Mouse (Mus musculus) right cerebral cortex, adult 2 months (tissue): ENCODE data around the gene Gsta4.
A peak's percentile ranks its signal among the peaks of the same experiment; 100 is the strongest.
"Not testable (repeated sequence)": the region's sequence is repeated elsewhere in the genome, so short reads cannot be mapped to it uniquely, and the experiment has no call there.

Experiments
- DNase-seq, 2 experiments: peaks; one replicate each; pipeline ENCODE4 v3.0.0; 2021 to 2022; ENCODE audit warnings: low spot score in 2 of 2

Gsta4 gene

GRCm38 (mm10) chr9:78182474-78182873, at the start of gene Gsta4:
Gene Gsta4 (plus strand): TSS chr9:78182774.
- DNase-seq = not testable (repeated sequence)

GRCm38 (mm10) chr9:78135658-78136057, 46.9 kb upstream of the Gsta4 start:
- DNase-seq = no peak

- no peak for DNase-seq
These were observed 44.4 kb upstream of the Gsta4 start for GRCm38 (mm10) chr9:78138044-78138676.

- no peak for DNase-seq
These were observed 43.1 kb upstream of the Gsta4 start for GRCm38 (mm10) chr9:78139463-78139862.

GRCm38 (mm10) chr9:78146099-78146498, 36.5 kb upstream of the Gsta4 start:
- DNase-seq = peak in 1 of 2 experiments; percentile 25

GRCm38 (mm10) chr9:78146627-78147026, 35.9 kb upstream of the Gsta4 start:
- peak in 1 of 2 experiments; percentile 34 for DNase-seq

DNA sequence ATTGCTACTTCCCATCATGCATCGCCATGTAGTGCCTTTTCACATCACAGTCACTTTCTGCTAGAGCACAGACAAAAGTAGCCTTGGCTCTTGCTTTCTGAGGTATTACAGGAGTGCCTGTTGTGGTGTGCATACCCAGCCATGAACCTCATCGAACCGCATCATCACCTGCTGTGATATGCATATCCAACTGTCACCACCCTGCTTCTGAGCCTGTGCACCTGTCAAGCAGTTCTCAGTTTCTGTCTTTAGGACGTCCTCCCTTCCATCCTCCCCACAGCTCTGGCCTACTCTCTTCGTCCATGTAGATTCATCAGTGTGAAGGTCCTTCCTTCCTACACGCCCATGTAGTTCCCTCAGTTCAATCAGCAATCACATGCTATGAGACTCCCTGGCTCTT, 34.4 kb upstream of the Gsta4 start:
- no peak for DNase-seq

DNA sequence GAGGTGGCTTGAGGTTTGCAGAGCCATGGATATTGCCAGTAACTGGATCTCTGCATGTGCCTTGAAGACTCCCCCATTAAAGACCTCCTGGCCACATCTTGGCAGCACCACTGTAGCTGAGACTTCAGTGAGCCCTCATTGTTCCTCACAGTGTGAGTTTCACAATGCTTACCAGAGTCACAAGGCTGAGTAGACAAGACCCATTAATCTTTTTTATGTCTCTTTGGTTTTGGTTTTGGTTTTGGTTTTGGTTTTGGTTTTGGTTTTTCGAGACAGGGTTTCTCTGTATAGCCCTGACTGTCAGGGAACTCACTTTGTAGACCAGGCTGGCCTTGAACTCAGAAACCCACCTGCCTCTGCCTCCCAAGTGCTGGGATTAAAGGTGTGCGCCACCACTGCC, 32.8 kb upstream of the Gsta4 start:
- not testable (repeated sequence) for DNase-seq

DNA sequence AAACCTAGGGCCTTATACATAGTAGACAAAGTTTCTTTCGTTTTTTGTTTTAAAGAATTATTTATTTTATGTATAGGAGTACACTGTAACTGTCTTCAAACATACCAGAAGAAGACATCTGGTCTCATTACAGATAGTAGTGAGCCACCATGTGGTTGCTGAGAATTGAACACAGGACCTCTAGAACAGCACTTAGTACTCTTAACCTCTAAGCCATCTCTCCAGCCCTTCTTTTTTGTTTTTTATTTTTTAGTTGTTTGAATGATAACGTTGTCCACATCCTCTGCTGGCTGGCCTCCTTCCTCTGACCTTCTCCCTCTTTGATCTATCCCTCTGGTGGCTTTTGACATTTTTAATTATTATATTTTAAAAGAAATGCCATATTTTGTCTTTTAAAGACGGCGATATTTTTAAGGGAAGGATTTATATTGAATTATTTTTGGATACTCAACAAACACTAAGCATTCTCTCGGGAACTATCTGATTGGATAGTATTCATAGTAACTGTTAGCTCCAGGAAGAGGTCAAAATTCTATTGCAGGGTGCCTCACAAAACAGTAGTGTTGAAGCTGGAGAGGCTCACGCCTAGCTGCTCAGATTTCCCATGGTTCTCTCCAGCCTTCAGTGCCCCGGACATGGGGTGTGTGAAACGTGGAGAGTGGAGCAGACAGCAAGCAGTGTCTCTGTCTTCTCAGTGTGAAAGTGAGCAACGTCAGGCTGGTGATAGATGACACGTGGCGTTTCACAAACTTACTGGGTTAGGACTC, 28.2 kb upstream of the Gsta4 start:
- DNase-seq = no peak

- DNase-seq = no peak
These were observed 25.4 kb upstream of the Gsta4 start for GRCm38 (mm10) chr9:78157221-78157620.

- DNase-seq = no peak
These were observed 19.3 kb upstream of the Gsta4 start for GRCm38 (mm10) chr9:78163291-78163690.

DNA sequence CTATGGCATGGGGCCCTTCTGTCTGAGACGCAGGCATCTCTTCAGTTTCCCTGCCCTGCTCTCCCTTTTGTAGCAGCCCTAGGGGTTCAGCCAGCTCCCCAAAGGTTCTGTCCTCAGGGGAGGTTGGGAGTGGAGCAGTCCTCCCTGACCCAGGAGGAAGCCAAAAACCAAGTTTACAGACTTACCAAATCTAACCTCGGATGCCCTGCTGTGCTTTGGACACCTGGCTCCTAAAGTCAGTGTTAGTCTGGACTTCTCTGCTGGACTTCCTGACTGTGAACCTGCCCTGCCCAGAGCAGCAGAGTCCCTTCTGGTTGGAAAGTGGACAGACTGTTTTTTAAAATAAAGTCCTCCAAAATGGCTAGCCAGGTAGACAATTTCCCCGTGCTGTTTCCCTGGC, 17.8 kb upstream of the Gsta4 start:
- DNase-seq = no peak

GRCm38 (mm10) chr9:78165454-78165853, 17.1 kb upstream of the Gsta4 start:
- no peak for DNase-seq

DNA sequence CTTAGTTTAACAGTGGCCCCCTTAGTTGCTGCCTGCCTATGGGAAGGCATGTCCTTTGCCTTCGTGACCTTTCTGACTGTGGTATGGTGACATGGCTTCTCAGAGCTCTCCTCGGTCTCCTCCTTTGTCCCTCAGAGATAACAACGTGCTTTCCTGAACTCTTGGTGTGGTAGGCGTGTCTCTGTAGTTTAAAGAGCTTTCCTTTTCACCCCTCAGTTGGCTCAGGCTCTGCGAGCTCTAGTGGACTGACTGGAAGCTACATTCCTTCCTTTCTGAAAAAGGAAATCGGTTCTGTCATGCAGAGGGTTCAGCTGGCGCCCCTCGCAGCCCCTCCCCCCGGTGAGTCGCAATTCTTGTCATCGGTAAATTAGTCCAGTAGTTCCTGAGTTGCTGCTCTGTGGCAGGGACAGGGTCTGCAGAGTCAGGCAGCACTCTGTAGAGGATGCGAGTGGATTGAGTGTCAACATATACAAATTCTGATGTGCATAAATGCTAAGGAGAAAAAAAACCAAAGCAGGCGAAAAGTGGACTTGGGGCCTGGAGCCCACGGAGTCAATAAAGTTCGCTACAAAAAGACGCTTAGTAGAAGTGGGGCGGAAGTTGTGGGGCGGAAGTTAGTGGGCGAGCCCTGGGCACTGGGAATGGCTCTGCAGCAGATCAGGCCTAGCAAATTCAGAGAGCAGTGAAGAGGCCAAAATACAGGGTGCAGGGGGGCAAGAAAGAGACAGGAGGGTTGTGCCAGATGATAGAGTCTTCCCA, 15.7 kb upstream of the Gsta4 start:
- DNase-seq = no peak

GRCm38 (mm10) chr9:78167453-78167969, 15.1 kb upstream of the Gsta4 start:
- no peak for DNase-seq

GRCm38 (mm10) chr9:78168864-78169263, 13.7 kb upstream of the Gsta4 start:
- DNase-seq = no peak

DNA sequence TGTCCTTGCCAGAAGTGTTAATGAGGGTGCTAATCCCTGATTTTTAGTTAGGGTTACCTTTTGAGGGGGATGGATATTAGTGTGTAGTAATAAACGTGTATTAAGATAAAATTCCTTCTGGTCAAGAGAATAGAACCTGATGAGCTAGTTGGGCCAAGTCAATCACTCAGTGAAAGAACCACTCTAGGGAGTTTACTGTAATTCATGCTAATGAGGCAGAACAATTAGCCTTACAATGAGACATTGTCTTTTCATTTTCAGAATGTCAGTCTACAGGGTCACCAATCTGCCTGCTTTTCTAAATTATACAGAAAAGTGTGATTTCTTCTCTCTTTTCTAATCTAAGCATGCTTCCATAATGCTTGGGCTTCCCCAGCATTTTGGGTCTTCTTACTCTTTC, 8.6 kb upstream of the Gsta4 start:
- no peak for DNase-seq

GRCm38 (mm10) chr9:78174925-78175276, 7.7 kb upstream of the Gsta4 start:
- not testable (repeated sequence) for DNase-seq

DNA sequence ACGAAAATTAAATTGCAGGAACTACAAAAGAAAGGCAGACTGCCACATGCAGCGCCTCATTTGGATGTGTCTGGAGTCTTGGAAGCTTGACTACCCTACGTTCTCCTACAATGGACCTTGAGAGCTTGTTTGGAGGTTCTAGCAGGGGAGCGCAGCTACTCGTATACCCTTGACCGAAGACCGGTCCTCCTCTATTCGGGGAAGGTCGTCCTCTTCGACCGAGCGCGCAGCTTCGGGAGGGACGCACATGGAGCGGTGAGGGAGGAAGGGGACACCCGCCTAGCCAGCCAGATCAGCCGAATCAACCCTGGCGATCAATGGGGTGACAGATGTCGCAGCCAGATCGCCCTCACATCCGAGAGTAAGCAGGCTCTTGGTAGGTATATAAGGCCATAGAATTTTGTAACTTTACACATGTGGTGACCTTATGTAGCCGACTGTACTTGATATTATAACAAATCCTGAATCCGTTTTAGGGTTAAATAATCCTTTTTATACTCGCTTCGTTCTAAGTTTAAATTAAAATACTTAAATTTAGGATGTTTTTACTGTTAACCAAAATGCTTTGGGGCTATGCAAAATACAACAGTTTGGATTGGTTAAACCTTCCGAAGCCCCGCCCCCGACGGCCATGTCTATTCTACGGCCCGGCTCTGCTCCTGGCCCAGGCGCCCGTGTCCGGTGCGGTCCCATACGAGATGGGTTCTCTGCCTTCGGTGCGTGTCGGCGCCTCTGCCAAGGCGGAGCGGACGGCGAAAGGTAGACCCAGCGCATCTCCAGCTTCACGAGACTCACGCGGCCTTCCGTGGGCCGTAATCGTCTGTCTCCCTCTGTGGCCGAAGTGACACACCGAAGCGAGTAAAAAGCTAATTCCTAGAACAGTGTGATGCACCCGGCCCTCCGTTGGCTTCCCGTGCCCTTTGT, 7.0 kb upstream of the Gsta4 start:
- peak; percentile 93 to 97 for DNase-seq

DNA sequence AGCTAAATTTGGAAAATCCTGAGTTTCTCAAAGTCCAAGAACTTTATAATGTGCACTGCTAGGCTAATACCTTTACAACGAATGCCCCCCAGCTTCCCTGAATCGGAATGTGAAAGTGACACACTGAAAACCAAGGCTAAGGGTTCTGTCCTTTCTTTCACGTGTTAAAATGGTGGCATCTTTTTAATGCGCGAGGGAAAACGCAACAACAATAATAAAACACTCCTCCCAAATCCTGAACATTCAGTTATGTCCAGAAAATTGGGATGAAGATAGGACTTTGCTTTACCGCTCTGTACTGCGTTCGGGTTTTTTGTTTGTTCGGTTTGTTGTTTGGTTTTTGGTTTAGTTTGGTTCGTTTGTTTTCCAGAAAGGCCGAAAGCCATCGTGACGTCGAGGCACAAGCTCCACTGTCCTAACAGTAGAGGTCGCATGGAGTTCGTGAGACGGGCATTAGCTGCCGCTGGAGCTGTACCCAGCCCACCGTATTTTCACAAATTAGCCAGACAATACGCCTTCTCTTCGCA, 6.3 kb upstream of the Gsta4 start:
- peak; percentile 52 to 55 for DNase-seq

- DNase-seq = peak in 1 of 2 experiments; percentile 34
These were observed 5.7 kb upstream of the Gsta4 start for GRCm38 (mm10) chr9:78176831-78177230.
